Mouse (Mus musculus) neural tube, embryonic 11.5 days (tissue): ENCODE measurements around the gene Tomm20. TPM values are rescaled to one million over a fixed set of nuclear protein-coding genes. Genes with fewer than 3 reads are reported as not detected.

Experiments used
- ATAC-seq: fragments of 200-750 bp; cut with Nextera tagmentation; 2 replicates; pipeline ENCODE4 v1.8.0; 2017; ENCODE audit warnings: moderate number of reproducible peaks, mild to moderate bottlenecking, moderate TSS enrichment, moderate library complexity; ENCODE audit not compliant: insufficient read depth, low FRiP score, low TSS enrichment
- DNase-seq: peaks from one replicate; pipeline ENCODE4 v3.0.0-alpha.2; 2015; ENCODE audit warnings: low spot score
- H3K27ac ChIP-seq: fragments of 300-500 bp; sonication (generic); 2 replicates; pipeline ENCODE4 v1.5.1; 2014; ENCODE audit warnings: low read depth, mild to moderate bottlenecking, low read length
- H3K27me3 ChIP-seq: fragments of 300-500 bp; sonication (generic); 2 replicates; pipeline ENCODE4 v1.6.1; 2014; ENCODE audit warnings: mild to moderate bottlenecking, low read length, mixed read lengths; ENCODE audit not compliant: control insufficient read depth, insufficient read depth
- H3K36me3 ChIP-seq: fragments of 300-500 bp; sonication (generic); 2 replicates; pipeline ENCODE4 v1.6.1; 2014; ENCODE audit warnings: mild to moderate bottlenecking, low read length, moderate library complexity, mixed read lengths; ENCODE audit not compliant: control insufficient read depth, insufficient read depth
- H3K4me1 ChIP-seq: fragments of 300-500 bp; sonication (generic); 2 replicates; pipeline ENCODE4 v1.6.1; 2014; ENCODE audit warnings: low read length, mixed read lengths; ENCODE audit not compliant: control insufficient read depth, insufficient read depth
- H3K4me2 ChIP-seq: fragments of 300-500 bp; sonication (generic); 2 replicates; pipeline ENCODE4 v1.6.1; 2014; ENCODE audit warnings: low read depth, mild to moderate bottlenecking, moderate library complexity
- H3K4me3 ChIP-seq: fragments of 300-500 bp; sonication (generic); 2 replicates; pipeline ENCODE4 v1.5.1; 2014; ENCODE audit warnings: low read depth, low read length
- H3K9ac ChIP-seq: fragments of 300-500 bp; sonication (generic); 2 replicates; pipeline ENCODE4 v1.6.1; 2014; ENCODE audit warnings: mild to moderate bottlenecking, low read length
- H3K9me3 ChIP-seq: fragments of 300-500 bp; sonication (generic); 2 replicates; pipeline ENCODE4 v1.6.1; 2016; ENCODE audit warnings: low read length; ENCODE audit not compliant: control insufficient read depth
- WGBS: fragments of 180-500 bp; shearing (Covaris S2); extraction: QIAGEN DNeasy Blood & Tissue Kit; methylation state at CpG from one replicate; pipeline ENCODE4 v1.1.7; 2014; 5-methylcytosine and 5-hydroxymethylcytosine counted together
- polyA plus RNA-seq: library from polyadenylated mRNA; unstranded; fragments of >200 nt; fragmentation: Nextera tagmentation; extraction: Ambion mirVana; gene quantifications from 2 replicates; pipeline ENCODE4 v1.2.1, GENCODE M21; 2014

Gene Tomm20
- polyA plus RNA-seq, 1 experiment from 2014 or later = 225 TPM

GRCm38 (mm10) chr8:126908805-126909204, 36.8 kb downstream of the Tomm20 start:
- DNase-seq (no peak), ATAC-seq (no peak)
- H3K27ac ChIP-seq = no peak overlapping the region
- 75% methylated on average over 6 of the region's 6 CpGs for WGBS
- no peak overlapping the region for H3K4me3 ChIP-seq
- H3K9ac ChIP-seq = no peak overlapping the region
- H3K9me3 ChIP-seq = no peaks in the 10 kb centered on the region
- H3K4me2 ChIP-seq = no peak overlapping the region
- H3K4me1 ChIP-seq = no peaks in the 10 kb centered on the region; the same call in 1 of the 2 replicates
- H3K36me3 ChIP-seq = no peaks in the 10 kb centered on the region
- H3K27me3 ChIP-seq = no peaks in the 10 kb centered on the region

- 79% methylated on average over 9 of the region's 9 CpGs for WGBS
- no peaks in the 10 kb centered on the region for H3K27me3 ChIP-seq
- no peak for DNase-seq
- no peak overlapping the region for H3K27ac ChIP-seq
- no peak overlapping the region for H3K9ac ChIP-seq
- no peak overlapping the region for H3K4me2 ChIP-seq
- no peak overlapping the region for H3K4me3 ChIP-seq
- no peaks in the 10 kb centered on the region for H3K9me3 ChIP-seq
- H3K36me3 ChIP-seq = no peaks in the 10 kb centered on the region
- ATAC-seq = no peak
- H3K4me1 ChIP-seq = no peaks in the 10 kb centered on the region; the same call in 1 of the 2 replicates
Measured at GRCm38 (mm10) chr8:126907968-126908367, 37.7 kb downstream of the Tomm20 start.

- no peaks in the 10 kb centered on the region for H3K36me3 ChIP-seq
- DNase-seq (no peak), ATAC-seq (no peak)
- no peak overlapping the region for H3K27ac ChIP-seq
- no peaks in the 10 kb centered on the region; the same call in 1 of the 2 replicates for H3K4me1 ChIP-seq
- no peak overlapping the region for H3K4me2 ChIP-seq
- 83% methylated on average over 3 of the region's 3 CpGs for WGBS
- no peaks in the 10 kb centered on the region for H3K27me3 ChIP-seq
- H3K9me3 ChIP-seq = no peaks in the 10 kb centered on the region
- no peak overlapping the region for H3K9ac ChIP-seq
- no peak overlapping the region for H3K4me3 ChIP-seq
Measured at GRCm38 (mm10) chr8:126907374-126907773, 38.3 kb downstream of the Tomm20 start.

GRCm38 (mm10) chr8:126905387-126905786, 40.3 kb downstream of the Tomm20 start:
- 90% methylated on average over 3 of the region's 3 CpGs for WGBS
- Histone ChIP-seq H3K27ac (no peak overlapping the region), H3K9me3 (no peaks in the 10 kb centered on the region), H3K4me1 (no peaks in the 10 kb centered on the region; the same call in 1 of the 2 replicates), H3K4me3 (no peak overlapping the region), H3K36me3 (no peaks in the 10 kb centered on the region), H3K27me3 (no peaks in the 10 kb centered on the region), H3K4me2 (no peak overlapping the region), H3K9ac (no peak overlapping the region)
- DNase-seq = no peak
- ATAC-seq = no peak

- no peak for DNase-seq
- 88% methylated on average over 9 of the region's 9 CpGs for WGBS
- Histone ChIP-seq H3K9me3 (no peaks in the 10 kb centered on the region), H3K9ac (no peak overlapping the region), H3K4me3 (no peak overlapping the region), H3K27ac (no peak overlapping the region), H3K36me3 (no peaks in the 10 kb centered on the region), H3K27me3 (no peaks in the 10 kb centered on the region), H3K4me1 (no peaks in the 10 kb centered on the region; the same call in 1 of the 2 replicates), H3K4me2 (no peak overlapping the region)
- no peak for ATAC-seq
Measured at GRCm38 (mm10) chr8:126903927-126904326, 41.7 kb downstream of the Tomm20 start.

GRCm38 (mm10) chr8:126903224-126903895, 42.3 kb downstream of the Tomm20 start:
- Histone ChIP-seq H3K9me3 (no peaks in the 10 kb centered on the region), H3K9ac (no peak overlapping the region), H3K36me3 (no peaks in the 10 kb centered on the region), H3K4me3 (no peak overlapping the region), H3K27me3 (no peaks in the 10 kb centered on the region), H3K4me2 (no peak overlapping the region), H3K27ac (no peak overlapping the region), H3K4me1 (no peaks in the 10 kb centered on the region; the same call in 1 of the 2 replicates)
- 69% methylated on average over 9 of the region's 9 CpGs for WGBS
- DNase-seq (no peak), ATAC-seq (no peak)

GRCm38 (mm10) chr8:126901612-126902011, 44.0 kb downstream of the Tomm20 start:
- ATAC-seq (no peak), DNase-seq (no peak)
- Histone ChIP-seq H3K4me1 (no peaks in the 10 kb centered on the region), H3K4me2 (no peak overlapping the region), H3K27ac (no peak overlapping the region), H3K4me3 (no peak overlapping the region), H3K9me3 (no peaks in the 10 kb centered on the region), H3K27me3 (no peaks in the 10 kb centered on the region), H3K9ac (no peak overlapping the region), H3K36me3 (no peaks in the 10 kb centered on the region)
- WGBS = 86% methylated on average over 1 of the region's 1 CpGs

GRCm38 (mm10) chr8:126901049-126901448, 44.6 kb downstream of the Tomm20 start:
- ATAC-seq (no peak), DNase-seq (no peak)
- no peaks in the 10 kb centered on the region for H3K27me3 ChIP-seq
- no peaks in the 10 kb centered on the region for H3K9me3 ChIP-seq
- H3K4me1 ChIP-seq = no peaks in the 10 kb centered on the region
- H3K27ac ChIP-seq = no peak overlapping the region
- H3K36me3 ChIP-seq = no peaks in the 10 kb centered on the region
- H3K4me2 ChIP-seq = no peak overlapping the region
- 79% methylated on average over 2 of the region's 2 CpGs for WGBS
- no peak overlapping the region for H3K9ac ChIP-seq
- H3K4me3 ChIP-seq = no peak overlapping the region

- H3K4me2 ChIP-seq = no peak overlapping the region
- DNase-seq (no peak), ATAC-seq (no peak)
- H3K4me1 ChIP-seq = no peaks in the 10 kb centered on the region
- H3K9me3 ChIP-seq = no peaks in the 10 kb centered on the region
- H3K27ac ChIP-seq = no peak overlapping the region
- H3K27me3 ChIP-seq = no peaks in the 10 kb centered on the region
- H3K9ac ChIP-seq = no peak overlapping the region
- WGBS = 62% methylated on average over 6 of the region's 6 CpGs
- H3K36me3 ChIP-seq = no peaks in the 10 kb centered on the region
- no peak overlapping the region for H3K4me3 ChIP-seq
Measured at GRCm38 (mm10) chr8:126895133-126895532, 50.5 kb downstream of the Tomm20 start.
